Mouse (Mus musculus) erythroblast, embryonic 14.5 days (primary cell): Measurements from ENCODE around the gene Tyr. TPM values are rescaled to one million over a fixed set of nuclear protein-coding genes. Genes with fewer than 3 reads are reported as not detected.
"Not testable (repeated sequence)": the region's sequence is repeated elsewhere in the genome, so short reads cannot be mapped to it uniquely, and the experiment has no call there.

Source experiments
- H3K27me3 ChIP-seq: 2 replicates; pipeline ENCODE4 v1.6.1; 2012; ENCODE audit warnings: inconsistent platforms; ENCODE audit not compliant: control insufficient read depth
- H3K36me3 ChIP-seq: 2 replicates; pipeline ENCODE4 v1.6.1; 2012; ENCODE audit warnings: mild to moderate bottlenecking, inconsistent platforms; ENCODE audit not compliant: control insufficient read depth
- H3K4me1 ChIP-seq: 2 replicates; pipeline ENCODE4 v1.6.1; 2012; ENCODE audit warnings: inconsistent platforms; ENCODE audit not compliant: control insufficient read depth
- H3K4me3 ChIP-seq: replicated peaks from 2 replicates; pipeline ENCODE3; 2012; ENCODE audit warnings: moderate library complexity, mild to moderate bottlenecking, inconsistent platforms
- H3K9me3 ChIP-seq: 2 replicates; pipeline ENCODE4 v1.6.1; 2012; ENCODE audit warnings: low read length, inconsistent platforms, mixed read lengths; ENCODE audit not compliant: control insufficient read depth
- GATA1 ChIP-seq: IDR thresholded peaks from 2 replicates; pipeline ENCODE4 v1.6.1; 2012; ENCODE audit warnings: low read length, inconsistent platforms, mixed read lengths
- TAL1 ChIP-seq: IDR thresholded peaks from 3 replicates; pipeline ENCODE4 v1.6.1; 2012; ENCODE audit warnings: low read length, inconsistent platforms, mixed read lengths
- polyA plus RNA-seq: library from polyadenylated mRNA; stranded (reverse); fragments of >175 nt; gene quantifications from 2 replicates; pipeline ENCODE4 v1.2.3, GENCODE M21; 2012

Gene Tyr
- not detected in 2 replicates for polyA plus RNA-seq

GRCm38 (mm10) chr7:87493412-87493811 is at the start of gene Tyr:
Gene Tyr (minus strand): TSS chr7:87493512.
- no peak for TF ChIP-seq GATA1
- H3K4me3 ChIP-seq, result no peak within 1 kb of the TSS
- no peaks in the 10 kb centered on the region for H3K4me1 ChIP-seq
- H3K9me3 ChIP-seq, result no peaks in the 10 kb centered on the region
- no peaks in the 10 kb centered on the region for H3K36me3 ChIP-seq
- H3K27me3 ChIP-seq, result no peaks in the 10 kb centered on the region

- Histone ChIP-seq H3K4me1 (no peaks in the 10 kb centered on the region), H3K4me3 (no peak overlapping the region), H3K9me3 (no peaks in the 10 kb centered on the region), H3K27me3 (no peaks in the 10 kb centered on the region), H3K36me3 (no peaks in the 10 kb centered on the region)
- no peak for TF ChIP-seq TAL1
- TF ChIP-seq GATA1, result no peak
Observed at GRCm38 (mm10) chr7:87539031-87539430, 45.7 kb upstream of the Tyr start.

GRCm38 (mm10) chr7:87494124-87494682 is 891 bp upstream of the Tyr start:
- H3K9me3 ChIP-seq, result no peaks in the 10 kb centered on the region
- TF ChIP-seq TAL1 (no peak), GATA1 (no peak)

GRCm38 (mm10) chr7:87488024-87488423 is 5.3 kb downstream of the Tyr start:
- no peaks in the 10 kb centered on the region for H3K9me3 ChIP-seq
- H3K36me3 ChIP-seq, result no peaks in the 10 kb centered on the region
- no peaks in the 10 kb centered on the region for H3K27me3 ChIP-seq
- no peak overlapping the region for H3K4me3 ChIP-seq
- no peak for TF ChIP-seq GATA1
- no peak for TF ChIP-seq TAL1
- H3K4me1 ChIP-seq, result no peaks in the 10 kb centered on the region

More at GRCm38 (mm10) chr7:87494124-87494682, 891 bp upstream of the Tyr start:
- Histone ChIP-seq H3K36me3 (no peaks in the 10 kb centered on the region), H3K4me3 (no peak overlapping the region), H3K4me1 (no peaks in the 10 kb centered on the region), H3K27me3 (no peaks in the 10 kb centered on the region)

- Histone ChIP-seq H3K27me3 (no peaks in the 10 kb centered on the region), H3K36me3 (no peaks in the 10 kb centered on the region), H3K4me3 (no peak overlapping the region), H3K9me3 (no peaks in the 10 kb centered on the region), H3K4me1 (no peaks in the 10 kb centered on the region)
- TF ChIP-seq TAL1 (no peak), GATA1 (no peak)
Observed at GRCm38 (mm10) chr7:87413271-87413670, 80.0 kb downstream of the Tyr start.

GRCm38 (mm10) chr7:87411373-87411772 is 81.9 kb downstream of the Tyr start:
- not testable (repeated sequence) for H3K27me3 ChIP-seq, H3K4me1 ChIP-seq, H3K4me3 ChIP-seq, H3K9me3 ChIP-seq, H3K36me3 ChIP-seq

- Histone ChIP-seq H3K27me3 (no peaks in the 10 kb centered on the region), H3K4me3 (no peak overlapping the region), H3K9me3 (no peaks in the 10 kb centered on the region), H3K4me1 (no peaks in the 10 kb centered on the region), H3K36me3 (no peaks in the 10 kb centered on the region)
- TF ChIP-seq GATA1 (no peak), TAL1 (no peak)
Observed at GRCm38 (mm10) chr7:87397023-87397422, 96.3 kb downstream of the Tyr start.

GRCm38 (mm10) chr7:87374935-87375334 is 118.4 kb downstream of the Tyr start:
- Histone ChIP-seq H3K4me1 (no peaks in the 10 kb centered on the region), H3K36me3 (no peaks in the 10 kb centered on the region), H3K9me3 (no peaks in the 10 kb centered on the region), H3K4me3 (no peak overlapping the region), H3K27me3 (no peaks in the 10 kb centered on the region)
- TF ChIP-seq GATA1, result no peak

Other genes starting within 250 kb of the Tyr start
- gene Nox4, start 247.4 kb downstream of the Tyr start, polyA plus RNA-seq, result not detected in 2 replicates
- not detected in 2 replicates for gene Grm5, start 90.7 kb upstream of the Tyr start, polyA plus RNA-seq